Mouse (Mus musculus) frontal cortex, postnatal 36 days (tissue): ENCODE measurements around the gene BC005624.
"Not testable (repeated sequence)": the region's sequence is repeated elsewhere in the genome, so short reads cannot be mapped to it uniquely, and the experiment has no call there.

Source experiments
- DNase-seq, 2 experiments: peaks; one replicate each; pipeline ENCODE4 v3.0.0; 2022; ENCODE audit warnings: low spot score in 2 of 2

BC005624 gene

GRCm38 (mm10) chr2:30967352-30968327, 14.4 kb downstream of the BC005624 start, which contains the start of gene Tor1a:
Gene Tor1a, minus strand, starts transcription at chr2:30967933.
- peak; percentile 90 to 91 for DNase-seq

- no peak for DNase-seq
Measured at GRCm38 (mm10) chr2:30966826-30967225, 15.2 kb downstream of the BC005624 start.

GRCm38 (mm10) chr2:30965627-30966026, 16.4 kb downstream of the BC005624 start:
- no peak for DNase-seq

GRCm38 (mm10) chr2:30962570-30963254, 19.3 kb downstream of the BC005624 start:
- no peak for DNase-seq

GRCm38 (mm10) chr2:30959856-30960255, 22.1 kb downstream of the BC005624 start:
- DNase-seq = no peak

GRCm38 (mm10) chr2:30958726-30959125, 23.3 kb downstream of the BC005624 start:
- DNase-seq = no peak

- DNase-seq = no peak
Measured at GRCm38 (mm10) chr2:30957511-30957910, 24.5 kb downstream of the BC005624 start.

- DNase-seq = no peak
Measured at GRCm38 (mm10) chr2:30954797-30955196, 27.2 kb downstream of the BC005624 start.

- DNase-seq = peak; percentile 82 to 91
Measured at GRCm38 (mm10) chr2:30952824-30953490, 29.0 kb downstream of the BC005624 start, which contains the start of gene Tor1b. Gene Tor1b, plus strand, starts transcription at chr2:30952959.

- no peak for DNase-seq
Measured at GRCm38 (mm10) chr2:30952457-30952823, 29.6 kb downstream of the BC005624 start.

- peak; percentile 38 to 58 for DNase-seq
Measured at GRCm38 (mm10) chr2:30942603-30943011, 39.4 kb downstream of the BC005624 start.

GRCm38 (mm10) chr2:30942116-30942515, 39.9 kb downstream of the BC005624 start:
- not testable (repeated sequence) for DNase-seq

GRCm38 (mm10) chr2:30941586-30941985, 40.4 kb downstream of the BC005624 start:
- no peak for DNase-seq

- no peak for DNase-seq
Measured at GRCm38 (mm10) chr2:30938574-30938991, 43.4 kb downstream of the BC005624 start.

- DNase-seq = no peak
Measured at GRCm38 (mm10) chr2:30937731-30938130, 44.3 kb downstream of the BC005624 start.

GRCm38 (mm10) chr2:30936808-30937207, 45.2 kb downstream of the BC005624 start:
- DNase-seq = no peak

GRCm38 (mm10) chr2:30933917-30934450, 48.0 kb downstream of the BC005624 start:
- peak; percentile 77 to 83 for DNase-seq

GRCm38 (mm10) chr2:30933032-30933431, 49.0 kb downstream of the BC005624 start:
- no peak for DNase-seq

- no peak for DNase-seq
Measured at GRCm38 (mm10) chr2:30931922-30932321, 50.1 kb downstream of the BC005624 start.

- not testable (repeated sequence) for DNase-seq
Measured at GRCm38 (mm10) chr2:30930846-30931245, 51.2 kb downstream of the BC005624 start.

- DNase-seq = peak; percentile 73 to 78
Measured at GRCm38 (mm10) chr2:30929483-30930045, 52.4 kb downstream of the BC005624 start, which contains the start of gene Ptges. Gene Ptges, minus strand, starts transcription at chr2:30929863.
